Mouse (Mus musculus) B cell, adult 62 days (primary cell): ENCODE measurements around the gene Gm3015. TPM values are rescaled to one million over a fixed set of nuclear protein-coding genes. Genes with fewer than 3 reads are reported as not detected.

Experiments used
- total RNA-seq: library from RNA; stranded (reverse); gene quantifications from 4 replicates; pipeline ENCODE4 v1.2.4, GENCODE M21; 2023

The Gm3015 gene
- not detected in 4 replicates for total RNA-seq

GRCm38 (mm10) chr14:42768721-42769120 lies at the start of gene Gm3015:
TSS of gene Gm3015 (minus strand) at chr14:42768821.

DNA sequence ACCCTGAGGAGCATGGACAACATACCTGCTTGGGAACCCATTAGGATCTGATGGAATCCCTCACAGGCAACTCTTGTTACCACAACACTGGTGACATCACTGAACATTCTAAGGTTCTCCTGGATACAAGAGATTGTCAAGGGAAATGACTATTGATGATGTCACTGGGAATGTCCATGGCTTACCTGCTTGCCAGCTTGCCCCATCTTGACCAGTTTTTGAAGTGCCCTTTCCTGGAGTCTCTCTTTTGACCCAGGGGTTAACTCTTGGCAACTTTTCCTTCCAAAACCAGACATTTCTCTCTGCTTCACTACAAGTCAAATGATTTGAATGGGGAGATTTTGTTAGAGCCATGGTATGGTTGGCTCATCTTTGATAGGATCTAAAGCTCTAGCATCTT lies 29.3 kb upstream of the Gm3015 start, which contains the start of gene Gm10377:
Gm10377 (minus strand) TSS at position 101 of the 400 bp plus-strand sequence.

Other genes with a start within 250 kb of the Gm3015 start
- not detected in 4 replicates for gene Gm8024, start 244.5 kb downstream of the Gm3015 start, total RNA-seq
- gene Gm17124, start 168.9 kb downstream of the Gm3015 start, total RNA-seq, result not detected in 4 replicates
- not detected in 4 replicates for gene Gm3633, start 126.9 kb downstream of the Gm3015 start, total RNA-seq
- not detected in 4 replicates for gene Gm10378, start 112.9 kb downstream of the Gm3015 start, total RNA-seq
- gene Gm10377, start 29.2 kb upstream of the Gm3015 start, total RNA-seq, result not detected in 4 replicates
- not detected in 4 replicates for gene Gm21977, start 84.7 kb upstream of the Gm3015 start, total RNA-seq
- not detected in 4 replicates for gene Gm8082, start 224.8 kb upstream of the Gm3015 start, total RNA-seq
- gene Gm10376, start 246.8 kb upstream of the Gm3015 start, total RNA-seq, result not detected in 4 replicates